Mouse (Mus musculus) spleen, adult 18-20 months (tissue): Measurements from ENCODE around the gene Atp6v1a.
A peak's percentile ranks its signal among the peaks of the same experiment; 100 is the strongest.

Experiments used
- DNase-seq, 2 experiments: peaks; one replicate each; pipeline ENCODE4 v3.0.0; 2022; ENCODE audit warnings: mixed read lengths in 2 of 2

The Atp6v1a gene

GRCm38 (mm10) chr16:44139536-44140185 lies at the start of gene Atp6v1a, which contains the start of gene Naa50:
Gene Atp6v1a (minus strand): TSS chr16:44139705.
Gene Naa50 (plus strand): TSS chr16:44139830.
- peak; percentile 89 to 90 for DNase-seq

GRCm38 (mm10) chr16:44188766-44189165 lies 49.3 kb upstream of the Atp6v1a start:
- DNase-seq, result no peak

GRCm38 (mm10) chr16:44187172-44187571 lies 47.7 kb upstream of the Atp6v1a start:
- no peak for DNase-seq

- DNase-seq, result no peak
These were observed 45.3 kb upstream of the Atp6v1a start for GRCm38 (mm10) chr16:44184769-44185168.

- no peak for DNase-seq
These were observed 43.1 kb upstream of the Atp6v1a start for GRCm38 (mm10) chr16:44182597-44182996.

GRCm38 (mm10) chr16:44178555-44178954 lies 39.0 kb upstream of the Atp6v1a start:
- no peak for DNase-seq

GRCm38 (mm10) chr16:44176511-44176910 lies 37.0 kb upstream of the Atp6v1a start:
- DNase-seq, result no peak

- no peak for DNase-seq
These were observed 35.5 kb upstream of the Atp6v1a start for GRCm38 (mm10) chr16:44175001-44175400.

- no peak for DNase-seq
These were observed 34.5 kb upstream of the Atp6v1a start for GRCm38 (mm10) chr16:44173966-44174530.

GRCm38 (mm10) chr16:44173155-44173941 lies 33.8 kb upstream of the Atp6v1a start, which contains the start of gene Usf3:
Gene Usf3 (plus strand): TSS chr16:44173246.
- peak; percentile 61 to 66 for DNase-seq

- peak; percentile 90 to 98 for DNase-seq
These were observed 33.0 kb upstream of the Atp6v1a start for GRCm38 (mm10) chr16:44172297-44173154.

GRCm38 (mm10) chr16:44168990-44169389 lies 29.5 kb upstream of the Atp6v1a start:
- no peak for DNase-seq

GRCm38 (mm10) chr16:44165182-44165581 lies 25.7 kb upstream of the Atp6v1a start:
- no peak for DNase-seq

GRCm38 (mm10) chr16:44163831-44164230 lies 24.3 kb upstream of the Atp6v1a start:
- no peak for DNase-seq

- DNase-seq, result no peak
These were observed 19.8 kb upstream of the Atp6v1a start for GRCm38 (mm10) chr16:44159325-44159724.

- no peak for DNase-seq
These were observed 15.1 kb upstream of the Atp6v1a start for GRCm38 (mm10) chr16:44154497-44155057.

GRCm38 (mm10) chr16:44149002-44149767 lies 9.7 kb upstream of the Atp6v1a start:
- DNase-seq, result no peak

GRCm38 (mm10) chr16:44141483-44141882 lies 2.0 kb upstream of the Atp6v1a start:
- DNase-seq, result no peak

GRCm38 (mm10) chr16:44140186-44140787 lies 782 bp upstream of the Atp6v1a start:
- DNase-seq, result peak; percentile 54 to 62

GRCm38 (mm10) chr16:44138979-44139535 lies 448 bp downstream of the Atp6v1a start:
- peak; percentile 76 to 78 for DNase-seq
